Mouse (Mus musculus) stomach, embryonic 15.5 days (tissue): ENCODE results near the gene Galk1. TPM values are rescaled to one million over a fixed set of nuclear protein-coding genes. Genes with fewer than 3 reads are reported as not detected.
"Not testable (repeated sequence)": the region's sequence is repeated elsewhere in the genome, so short reads cannot be mapped to it uniquely, and the experiment has no call there.

Source experiments
- ATAC-seq: fragments of 200-750 bp; cut with Nextera tagmentation; 2 replicates; pipeline ENCODE4 v1.8.0; 2017; ENCODE audit warnings: low read depth, moderate number of reproducible peaks, moderate TSS enrichment; ENCODE audit not compliant: insufficient read depth, low FRiP score
- H3K27ac ChIP-seq: fragments of 300-500 bp; sonication (generic); 2 replicates; pipeline ENCODE4 v1.5.1; 2015; ENCODE audit warnings: mild to moderate bottlenecking, inconsistent platforms
- H3K27me3 ChIP-seq: fragments of 300-500 bp; sonication (generic); replicated peaks from 2 replicates; pipeline ENCODE4 v1.6.1; 2015; ENCODE audit warnings: inconsistent platforms
- H3K36me3 ChIP-seq: fragments of 300-500 bp; sonication (generic); 2 replicates; pipeline ENCODE4 v1.6.1; 2015; ENCODE audit warnings: inconsistent platforms
- H3K4me1 ChIP-seq: fragments of 300-500 bp; sonication (generic); 2 replicates; pipeline ENCODE4 v1.6.1; 2015; ENCODE audit warnings: inconsistent platforms
- H3K4me2 ChIP-seq: fragments of 300-500 bp; sonication (generic); 2 replicates; pipeline ENCODE4 v1.6.1; 2015; ENCODE audit warnings: mild to moderate bottlenecking, inconsistent platforms
- H3K4me3 ChIP-seq: fragments of 300-500 bp; sonication (generic); replicated peaks from 2 replicates; pipeline ENCODE4 v1.5.1; 2015; ENCODE audit warnings: inconsistent platforms
- H3K9ac ChIP-seq: fragments of 300-500 bp; sonication (generic); 2 replicates; pipeline ENCODE4 v1.6.1; 2015; ENCODE audit warnings: inconsistent platforms
- H3K9me3 ChIP-seq: fragments of 300-500 bp; sonication (generic); 2 replicates; pipeline ENCODE4 v1.6.1; 2016; ENCODE audit warnings: inconsistent platforms
- WGBS: fragments of 180-500 bp; shearing (Covaris S2); methylation state at CpG from one replicate; pipeline ENCODE4 v1.1.7; 2015; 5-methylcytosine and 5-hydroxymethylcytosine counted together
- polyA plus RNA-seq: library from polyadenylated mRNA; unstranded; fragments of >200 nt; fragmentation: Nextera tagmentation; extraction: Ambion mirVana; gene quantifications from 2 replicates; pipeline ENCODE4 v1.2.1, GENCODE M21; 2015

Galk1 gene
- polyA plus RNA-seq, 1 experiment from 2014 or later, result 186 TPM

GRCm38 (mm10) chr11:116029086-116029865 lies 16.8 kb upstream of the Galk1 start:
- Histone ChIP-seq H3K36me3 (no peaks in the 10 kb centered on the region), H3K27me3 (no peaks in the 10 kb centered on the region), H3K4me2 (peak overlapping the region; percentile 65), H3K4me3 (peak overlapping the region; percentile 67), H3K4me1 (no peaks in the 10 kb centered on the region; the same call in 1 of the 2 replicates), H3K9me3 (no peaks in the 10 kb centered on the region), H3K27ac (peak overlapping the region; percentile 42; the same call in 1 of the 2 replicates), H3K9ac (no peak overlapping the region)
- ATAC-seq, result no peak
- 75% methylated on average over 6 of the region's 6 CpGs for WGBS

GRCm38 (mm10) chr11:116028177-116028865 lies 15.8 kb upstream of the Galk1 start:
- Histone ChIP-seq H3K9me3 (no peaks in the 10 kb centered on the region), H3K36me3 (no peaks in the 10 kb centered on the region), H3K9ac (no peak overlapping the region), H3K4me2 (no peak overlapping the region), H3K4me3 (no peak overlapping the region), H3K27ac (no peak overlapping the region), H3K27me3 (no peaks in the 10 kb centered on the region), H3K4me1 (no peaks in the 10 kb centered on the region; the same call in 1 of the 2 replicates)
- WGBS, result 79% methylated on average over 9 of the region's 9 CpGs
- no peak for ATAC-seq

GRCm38 (mm10) chr11:116027756-116028155 lies 15.2 kb upstream of the Galk1 start, which contains the start of gene H3f3b:
TSS of gene H3f3b (minus strand) at chr11:116027962.
- no peaks in the 10 kb centered on the region for H3K27me3 ChIP-seq
- H3K4me1 ChIP-seq, result no peaks in the 10 kb centered on the region; the same call in 1 of the 2 replicates
- ATAC-seq, result no peak
- H3K27ac ChIP-seq, result no peak within 1 kb of the TSS
- no peak within 1 kb of the TSS for H3K9ac ChIP-seq
- H3K4me3 ChIP-seq, result no peak within 1 kb of the TSS
- H3K4me2 ChIP-seq, result no peak within 1 kb of the TSS
- 86% methylated on average over 4 of the region's 4 CpGs for WGBS
- no peaks in the 10 kb centered on the region for H3K9me3 ChIP-seq
- H3K36me3 ChIP-seq, result no peaks in the 10 kb centered on the region

GRCm38 (mm10) chr11:116025056-116025845 lies 12.7 kb upstream of the Galk1 start:
- peaks cover 3% of the 10 kb centered on the region; the same call in 1 of the 2 replicates for H3K36me3 ChIP-seq
- no peaks in the 10 kb centered on the region for H3K27me3 ChIP-seq
- H3K4me2 ChIP-seq, result no peak overlapping the region
- no peak for ATAC-seq
- H3K9me3 ChIP-seq, result no peaks in the 10 kb centered on the region
- H3K4me1 ChIP-seq, result no peaks in the 10 kb centered on the region
- H3K4me3 ChIP-seq, result no peak overlapping the region
- H3K27ac ChIP-seq, result peak overlapping the region; percentile 38; the same call in 1 of the 2 replicates
- WGBS, result 85% methylated on average over 3 of the region's 3 CpGs
- H3K9ac ChIP-seq, result no peak overlapping the region

GRCm38 (mm10) chr11:116024356-116024808 lies 11.9 kb upstream of the Galk1 start:
- Histone ChIP-seq H3K9me3 (no peaks in the 10 kb centered on the region), H3K27me3 (no peaks in the 10 kb centered on the region), H3K9ac (peak overlapping the region; percentile 97), H3K4me3 (peak overlapping the region; percentile 80), H3K27ac (peak overlapping the region; percentile 98), H3K4me2 (no peak overlapping the region), H3K4me1 (no peaks in the 10 kb centered on the region), H3K36me3 (peaks cover 3% of the 10 kb centered on the region; the same call in 1 of the 2 replicates)
- ATAC-seq, result peak; percentile 97
- under 1% methylated on average over 37 of the region's 37 CpGs for WGBS

- Histone ChIP-seq H3K36me3 (peaks cover 3% of the 10 kb centered on the region; the same call in 1 of the 2 replicates), H3K4me2 (peak overlapping the region; percentile 54), H3K4me3 (peak overlapping the region; percentile 80), H3K9me3 (no peaks in the 10 kb centered on the region), H3K4me1 (no peaks in the 10 kb centered on the region), H3K27me3 (no peaks in the 10 kb centered on the region), H3K9ac (peak overlapping the region; percentile 97), H3K27ac (peak overlapping the region; percentile 98)
- ATAC-seq, result peak; percentile 50
- WGBS, result under 1% methylated on average over 53 of the region's 57 CpGs
Measured at GRCm38 (mm10) chr11:116023771-116024355, 11.3 kb upstream of the Galk1 start.

GRCm38 (mm10) chr11:116023074-116023770 lies 10.7 kb upstream of the Galk1 start:
- H3K4me1 ChIP-seq, ATAC-seq, H3K9me3 ChIP-seq, H3K27me3 ChIP-seq, H3K36me3 ChIP-seq: not testable (repeated sequence)
- peak overlapping the region; percentile 98 for H3K27ac ChIP-seq
- peak overlapping the region; percentile 54 for H3K4me2 ChIP-seq
- H3K4me3 ChIP-seq, result peak overlapping the region; percentile 80
- 2% methylated on average over 18 of the region's 18 CpGs for WGBS
- peak overlapping the region; percentile 97 for H3K9ac ChIP-seq

- Histone ChIP-seq H3K4me3 (peak overlapping the region; percentile 26), H3K27ac (no peak overlapping the region), H3K9ac (no peak overlapping the region), H3K4me1 (no peaks in the 10 kb centered on the region), H3K4me2 (peak overlapping the region; percentile 51), H3K27me3 (no peaks in the 10 kb centered on the region), H3K9me3 (no peaks in the 10 kb centered on the region), H3K36me3 (peaks cover 3% of the 10 kb centered on the region; the same call in 1 of the 2 replicates)
- WGBS, result 47% methylated on average over 4 of the region's 4 CpGs
- ATAC-seq, result no peak
Measured at GRCm38 (mm10) chr11:116022256-116022780, 9.8 kb upstream of the Galk1 start.

GRCm38 (mm10) chr11:116021328-116022220 lies 9.1 kb upstream of the Galk1 start:
- Histone ChIP-seq H3K4me3 (no peak overlapping the region), H3K36me3 (peaks cover 3% of the 10 kb centered on the region; the same call in 1 of the 2 replicates), H3K4me2 (no peak overlapping the region; the same call in 1 of the 2 replicates), H3K27me3 (no peaks in the 10 kb centered on the region), H3K4me1 (no peaks in the 10 kb centered on the region), H3K9me3 (no peaks in the 10 kb centered on the region), H3K9ac (no peak overlapping the region), H3K27ac (peak overlapping the region; percentile 8; the same call in 1 of the 2 replicates)
- 60% methylated on average over 6 of the region's 6 CpGs for WGBS
- ATAC-seq, result no peak

GRCm38 (mm10) chr11:116020519-116020922 lies 8.0 kb upstream of the Galk1 start:
- H3K36me3 ChIP-seq, result peaks cover 3% of the 10 kb centered on the region; the same call in 1 of the 2 replicates
- no peak overlapping the region for H3K4me3 ChIP-seq
- WGBS, result 32% methylated on average over 1 of the region's 1 CpGs
- no peaks in the 10 kb centered on the region for H3K9me3 ChIP-seq
- ATAC-seq, result no peak
- no peak overlapping the region for H3K9ac ChIP-seq
- no peak overlapping the region for H3K4me2 ChIP-seq
- no peak overlapping the region for H3K27ac ChIP-seq
- H3K27me3 ChIP-seq, result no peaks in the 10 kb centered on the region
- H3K4me1 ChIP-seq, result no peaks in the 10 kb centered on the region
